Mouse (Mus musculus) Muller cell, postnatal 12 days (primary cell): ENCODE data around the gene Samd14.
"Not testable (repeated sequence)": the region's sequence is repeated elsewhere in the genome, so short reads cannot be mapped to it uniquely, and the experiment has no call there.

Experiments
- DNase-seq: peaks from one replicate; pipeline ENCODE4 v3.0.0-alpha.2; 2015; ENCODE audit errors: inconsistent ontology term

Gene Samd14

GRCm38 (mm10) chr11:95009629-95010014 lies at the start of gene Samd14:
Gene Samd14 (plus strand): TSS chr11:95009879.
- peak; percentile 97 for DNase-seq

GRCm38 (mm10) chr11:94962534-94963101 lies 47.1 kb upstream of the Samd14 start:
- no peak for DNase-seq

GRCm38 (mm10) chr11:94967419-94967818 lies 42.3 kb upstream of the Samd14 start, which contains the start of gene Hils1:
Gene Hils1 (plus strand): TSS chr11:94967593.
- no peak for DNase-seq

- no peak for DNase-seq
Observed at GRCm38 (mm10) chr11:94968187-94968586, 41.5 kb upstream of the Samd14 start.

- not testable (repeated sequence) for DNase-seq
Observed at GRCm38 (mm10) chr11:94969709-94970108, 40.0 kb upstream of the Samd14 start.

- peak; percentile 66 for DNase-seq
Observed at GRCm38 (mm10) chr11:94970210-94970943, 39.3 kb upstream of the Samd14 start.

GRCm38 (mm10) chr11:94971895-94972615 lies 37.6 kb upstream of the Samd14 start:
- no peak for DNase-seq

GRCm38 (mm10) chr11:94972887-94973286 lies 36.8 kb upstream of the Samd14 start:
- DNase-seq, result no peak

- no peak for DNase-seq
Observed at GRCm38 (mm10) chr11:94973313-94973712, 36.4 kb upstream of the Samd14 start.

- DNase-seq, result no peak
Observed at GRCm38 (mm10) chr11:94974951-94975350, 34.7 kb upstream of the Samd14 start.

- DNase-seq, result no peak
Observed at GRCm38 (mm10) chr11:94976199-94976598, 33.5 kb upstream of the Samd14 start, which contains the start of gene Sgca. Gene Sgca (minus strand): TSS chr11:94976327.

GRCm38 (mm10) chr11:94978178-94978915 lies 31.3 kb upstream of the Samd14 start:
- DNase-seq, result no peak

- peak; percentile 95 for DNase-seq
Observed at GRCm38 (mm10) chr11:94978947-94979346, 30.7 kb upstream of the Samd14 start.

GRCm38 (mm10) chr11:94979462-94980179 lies 30.1 kb upstream of the Samd14 start:
- no peak for DNase-seq

GRCm38 (mm10) chr11:94985140-94985539 lies 24.5 kb upstream of the Samd14 start:
- DNase-seq, result no peak

- DNase-seq, result no peak
Observed at GRCm38 (mm10) chr11:94985822-94986221, 23.9 kb upstream of the Samd14 start.

- no peak for DNase-seq
Observed at GRCm38 (mm10) chr11:94986435-94986834, 23.2 kb upstream of the Samd14 start.

- no peak for DNase-seq
Observed at GRCm38 (mm10) chr11:94987341-94987740, 22.3 kb upstream of the Samd14 start.

GRCm38 (mm10) chr11:94987851-94988250 lies 21.8 kb upstream of the Samd14 start:
- no peak for DNase-seq

- DNase-seq, result peak; percentile 72
Observed at GRCm38 (mm10) chr11:94988780-94989561, 20.7 kb upstream of the Samd14 start.
